Mouse (Mus musculus): ENCODE measurements at regions not wholly inside any gene's neighbourhood (a gene's known extent, or its start where the extent isn't known, plus 50 kb on each side); places are given as distances from the start of the nearest gene placed in this dataset.

- no peak for DNase-seq
Observed at GRCm38 (mm10) chr14:62117532-62117931, 174.9 kb upstream of the Rnaseh2b start.

GRCm38 (mm10) chr14:62118542-62118953, 173.8 kb upstream of the Rnaseh2b start:
- DNase-seq = no peak

- no peak for DNase-seq
Observed at GRCm38 (mm10) chr14:62128918-62129317, 163.5 kb upstream of the Rnaseh2b start.

GRCm38 (mm10) chr14:62132353-62132816, 160.0 kb upstream of the Rnaseh2b start:
- no peak for DNase-seq

- DNase-seq = no peak
Observed at GRCm38 (mm10) chr14:62137981-62138380, 154.4 kb upstream of the Rnaseh2b start.

- no peak for DNase-seq
Observed at GRCm38 (mm10) chr14:62144385-62145030, 147.9 kb upstream of the Rnaseh2b start.

- no peak for DNase-seq
Observed at GRCm38 (mm10) chr14:62157038-62157716, 135.2 kb upstream of the Rnaseh2b start.

GRCm38 (mm10) chr14:62159690-62160089, 132.7 kb upstream of the Rnaseh2b start:
- no peak for DNase-seq

GRCm38 (mm10) chr14:62163120-62163796, 129.1 kb upstream of the Rnaseh2b start:
- no peak for DNase-seq

GRCm38 (mm10) chr14:62164918-62165317, 127.5 kb upstream of the Rnaseh2b start:
- no peak for DNase-seq

GRCm38 (mm10) chr14:62166006-62166405, 126.4 kb upstream of the Rnaseh2b start:
- no peak for DNase-seq

- no peak for DNase-seq
Observed at GRCm38 (mm10) chr14:62166596-62166995, 125.8 kb upstream of the Rnaseh2b start.

- DNase-seq = no peak
Observed at GRCm38 (mm10) chr14:62167090-62167489, 125.3 kb upstream of the Rnaseh2b start.

GRCm38 (mm10) chr14:62168711-62169110, 123.7 kb upstream of the Rnaseh2b start:
- no peak for DNase-seq

- DNase-seq = no peak
Observed at GRCm38 (mm10) chr14:62170385-62170784, 122.0 kb upstream of the Rnaseh2b start.

GRCm38 (mm10) chr14:62171256-62172047, 120.9 kb upstream of the Rnaseh2b start:
- DNase-seq = no peak

GRCm38 (mm10) chr14:62173835-62174530, 118.4 kb upstream of the Rnaseh2b start:
- no peak for DNase-seq

GRCm38 (mm10) chr14:62175384-62176048, 116.9 kb upstream of the Rnaseh2b start:
- DNase-seq = peak in 1 of 2 experiments; percentile 11

- DNase-seq = no peak
Observed at GRCm38 (mm10) chr14:62177509-62177908, 114.9 kb upstream of the Rnaseh2b start.

- no peak for DNase-seq
Observed at GRCm38 (mm10) chr14:62187360-62187759, 105.0 kb upstream of the Rnaseh2b start.

GRCm38 (mm10) chr14:62188147-62188885, 104.1 kb upstream of the Rnaseh2b start:
- DNase-seq = no peak
